Mouse (Mus musculus) common myeloid progenitor, adult 5-6 weeks (primary cell): ENCODE results near the gene Mob4. TPM values are rescaled to one million over a fixed set of nuclear protein-coding genes. Genes with fewer than 3 reads are reported as not detected.
A peak's percentile ranks its signal among the peaks of the same experiment; 100 is the strongest.

ENCODE experiments used
- ATAC-seq: replicated peaks from 2 replicates; pipeline ENCODE4 v1.8.0; 2016; ENCODE audit warnings: low read depth, mild to moderate bottlenecking, moderate TSS enrichment, inconsistent platforms; ENCODE audit not compliant: poor library complexity, severe bottlenecking
- total RNA-seq: library from RNA; stranded (forward); fragments of 200-1000, 187-1606 nt; gene quantifications from 2 replicates; pipeline ENCODE4 v1.2.3, GENCODE M21; 2017

Gene Mob4
- total RNA-seq, 1 experiment from 2014 or later: 62.2 TPM

- no peak for ATAC-seq
Observed at GRCm38 (mm10) chr1:55130190-55130916, 678 bp upstream of the Mob4 start.

GRCm38 (mm10) chr1:55131424-55132014, 488 bp downstream of the Mob4 start:
- ATAC-seq: peak; percentile 30

- no peak for ATAC-seq
Observed at GRCm38 (mm10) chr1:55132308-55132707, 1.3 kb downstream of the Mob4 start.

DNA sequence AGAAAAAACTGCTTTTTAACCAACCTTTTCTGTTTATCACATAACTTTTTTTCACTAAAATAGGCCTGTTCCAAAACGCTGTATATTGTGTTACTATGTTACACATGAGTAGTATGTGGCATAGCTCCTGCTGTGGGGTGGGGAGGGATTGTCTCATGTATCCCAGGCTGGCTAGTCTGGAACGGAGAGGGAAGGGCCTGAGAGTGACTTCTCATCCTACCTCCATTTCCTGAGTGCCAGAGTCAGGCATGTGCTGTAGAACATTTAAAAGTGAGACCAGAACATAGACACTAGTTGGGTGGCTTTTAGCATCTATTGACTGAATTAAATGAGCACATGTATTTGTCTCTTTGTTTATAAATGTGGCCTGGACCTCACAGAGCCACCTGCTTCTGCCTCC, 2.1 kb downstream of the Mob4 start:
- no peak for ATAC-seq

DNA sequence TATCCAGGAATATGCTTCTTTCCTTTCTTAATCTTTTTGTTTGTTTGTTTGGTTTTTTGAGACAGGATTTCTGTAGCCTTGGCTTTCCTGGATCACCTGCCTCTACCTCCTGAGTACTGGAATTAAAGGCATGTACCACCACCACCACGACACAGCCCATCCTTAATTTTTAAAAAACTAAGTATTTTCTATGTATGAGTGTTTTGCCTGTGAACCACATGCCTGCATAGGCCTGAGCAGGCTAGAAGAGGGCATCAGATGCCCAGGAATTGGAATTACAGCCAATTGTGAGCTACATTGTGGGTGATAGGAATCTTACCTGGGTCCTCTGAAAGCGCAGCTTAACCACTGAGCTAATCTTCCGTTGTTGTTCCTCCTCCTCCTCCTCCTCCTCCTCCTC, 3.3 kb downstream of the Mob4 start:
- no peak for ATAC-seq

- no peak for ATAC-seq
Observed at GRCm38 (mm10) chr1:55135846-55136245, 4.8 kb downstream of the Mob4 start.

DNA sequence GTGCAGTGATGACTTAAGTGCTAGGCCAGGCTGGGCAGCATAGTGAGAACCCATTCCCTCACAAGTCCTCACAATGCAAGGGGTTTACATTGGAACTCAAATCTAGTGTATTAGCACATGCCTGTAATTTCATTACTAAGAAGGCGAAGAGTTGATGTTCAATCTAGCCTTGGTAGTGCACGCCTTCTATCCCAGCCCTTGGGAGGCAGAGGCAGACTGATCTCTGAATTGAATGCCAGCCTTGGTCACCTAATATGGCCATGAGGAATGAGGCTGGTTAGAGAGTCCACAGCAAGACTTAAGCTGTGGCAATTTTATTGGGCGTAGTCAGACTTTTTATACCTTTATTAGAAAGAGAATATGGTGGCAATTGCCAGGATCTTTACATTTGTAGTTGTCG, 13.3 kb downstream of the Mob4 start:
- no peak for ATAC-seq

DNA sequence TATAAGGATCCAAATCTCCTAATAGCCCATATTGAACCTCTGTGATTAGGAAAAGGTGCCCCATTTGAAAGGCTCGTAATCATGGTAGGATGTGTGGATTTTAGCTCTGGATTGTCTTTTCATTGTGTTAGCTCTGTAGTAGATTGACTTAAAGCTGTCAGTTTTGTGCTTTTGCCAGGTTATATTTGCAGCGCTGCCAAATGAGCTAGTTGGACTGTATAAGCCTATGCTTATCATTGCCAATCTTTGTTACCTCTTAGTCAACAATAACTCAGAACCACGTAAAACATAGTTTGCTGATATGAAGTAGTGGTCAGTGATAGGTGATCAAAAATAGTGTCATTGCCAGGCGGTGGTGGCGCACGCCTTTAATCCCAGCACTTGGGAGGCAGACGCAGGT, 14.5 kb downstream of the Mob4 start:
- ATAC-seq: no peak

DNA sequence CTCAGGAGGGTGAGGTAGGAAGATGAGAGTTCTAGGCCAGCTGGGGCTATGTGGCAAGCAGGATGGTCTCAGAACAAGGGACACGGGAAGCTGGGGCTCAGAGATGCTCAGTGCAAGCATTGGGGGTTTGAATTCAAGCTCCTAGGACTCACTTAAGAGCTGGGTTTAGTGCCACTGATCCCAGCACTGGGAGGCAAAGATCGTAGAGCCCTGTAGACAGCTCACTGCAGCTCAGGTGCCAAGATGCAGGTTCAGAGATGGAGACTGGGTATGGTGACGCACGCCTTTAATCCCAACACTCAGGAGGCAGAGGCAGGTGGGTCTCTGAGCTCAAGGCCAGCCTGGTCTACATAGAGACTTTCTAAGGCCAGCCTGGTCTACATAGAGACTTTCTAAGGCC, 26.3 kb downstream of the Mob4 start:
- no peak for ATAC-seq

- no peak for ATAC-seq
Observed at GRCm38 (mm10) chr1:55158211-55158610, 27.2 kb downstream of the Mob4 start.

- no peak for ATAC-seq
Observed at GRCm38 (mm10) chr1:55158821-55159220, 27.8 kb downstream of the Mob4 start.

GRCm38 (mm10) chr1:55160218-55160617, 29.2 kb downstream of the Mob4 start:
- ATAC-seq: no peak

DNA sequence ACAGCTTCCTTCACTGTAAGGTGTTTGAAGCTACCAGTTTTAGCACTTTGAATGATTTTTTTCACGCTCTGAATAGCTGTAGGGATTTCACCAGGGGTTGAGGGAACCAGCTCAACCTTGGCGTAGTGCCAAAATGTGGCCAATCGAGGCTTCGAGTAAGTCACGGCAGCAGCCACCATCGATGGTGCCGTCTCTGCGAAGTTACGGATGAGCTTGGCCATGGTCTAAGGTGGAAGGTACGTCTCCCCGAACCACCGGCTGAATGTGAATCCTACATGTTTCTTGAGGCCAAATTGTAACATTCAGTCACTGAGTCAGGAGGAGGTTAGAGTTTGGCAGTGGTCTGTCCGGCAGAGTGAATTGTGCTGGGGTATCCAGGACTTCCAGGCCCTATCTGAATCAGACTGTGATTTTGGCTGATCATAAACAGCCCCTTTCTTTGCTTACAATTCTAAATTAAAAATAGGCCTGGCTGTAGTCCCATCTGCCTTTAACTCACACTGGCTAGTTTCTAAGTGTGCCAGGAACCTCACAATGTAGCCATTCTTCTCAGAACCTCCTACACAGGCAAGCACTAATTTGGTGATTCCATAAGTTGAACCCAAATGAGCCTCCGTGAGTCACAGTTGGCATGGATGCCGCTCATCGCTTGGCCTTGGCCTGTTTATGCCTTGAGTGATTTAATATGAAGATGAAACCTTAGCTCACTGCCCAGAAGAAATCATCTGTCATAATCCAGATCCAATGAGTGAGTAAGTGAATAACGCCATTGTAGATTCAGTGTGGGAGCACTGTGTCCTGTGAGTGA, 30.0 kb downstream of the Mob4 start:
- ATAC-seq: no peak

DNA sequence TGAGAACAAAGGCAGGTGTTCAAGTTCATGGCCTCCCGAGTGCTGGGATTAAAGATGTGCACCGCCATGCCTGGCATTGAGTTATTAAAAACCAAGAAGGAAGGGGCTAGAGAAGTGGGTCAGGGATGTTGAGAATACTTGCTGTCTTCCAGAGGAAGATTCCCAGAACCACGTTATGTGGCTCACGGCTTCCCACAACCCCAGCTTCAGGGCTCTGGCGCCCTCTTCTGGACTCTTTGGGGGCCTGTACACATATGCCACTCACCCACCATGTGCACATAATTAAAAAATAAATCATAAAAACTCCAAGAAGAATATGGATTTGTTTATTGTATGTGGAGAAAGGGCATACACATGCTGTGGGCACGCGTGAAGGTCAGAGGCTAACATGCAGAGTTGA, 30.9 kb downstream of the Mob4 start:
- ATAC-seq: peak; percentile 84

- no peak for ATAC-seq
Observed at GRCm38 (mm10) chr1:55162781-55163180, 31.8 kb downstream of the Mob4 start.

DNA sequence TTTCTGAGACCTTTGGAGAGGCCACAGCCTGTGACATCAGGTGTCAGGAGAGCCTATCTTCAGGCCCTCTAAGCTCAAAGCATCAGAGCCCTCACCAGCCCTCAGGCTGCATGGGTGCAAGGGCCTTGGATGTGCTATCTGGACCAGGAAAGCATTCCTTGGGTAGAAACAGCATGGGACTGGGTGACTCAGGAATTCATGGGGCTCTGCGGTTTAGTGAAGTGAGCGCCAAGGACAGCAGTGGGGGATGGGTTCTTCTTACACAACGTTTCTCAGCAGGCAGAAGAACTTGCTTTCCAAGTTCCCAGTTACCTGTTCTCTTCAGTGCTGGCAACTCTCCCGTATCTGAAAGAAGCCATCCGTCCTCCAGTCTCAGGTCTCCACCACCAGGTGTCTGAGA, 33.0 kb downstream of the Mob4 start:
- ATAC-seq: no peak

GRCm38 (mm10) chr1:55167560-55167959, 36.5 kb downstream of the Mob4 start:
- no peak for ATAC-seq

GRCm38 (mm10) chr1:55168591-55168990, 37.6 kb downstream of the Mob4 start:
- no peak for ATAC-seq

DNA sequence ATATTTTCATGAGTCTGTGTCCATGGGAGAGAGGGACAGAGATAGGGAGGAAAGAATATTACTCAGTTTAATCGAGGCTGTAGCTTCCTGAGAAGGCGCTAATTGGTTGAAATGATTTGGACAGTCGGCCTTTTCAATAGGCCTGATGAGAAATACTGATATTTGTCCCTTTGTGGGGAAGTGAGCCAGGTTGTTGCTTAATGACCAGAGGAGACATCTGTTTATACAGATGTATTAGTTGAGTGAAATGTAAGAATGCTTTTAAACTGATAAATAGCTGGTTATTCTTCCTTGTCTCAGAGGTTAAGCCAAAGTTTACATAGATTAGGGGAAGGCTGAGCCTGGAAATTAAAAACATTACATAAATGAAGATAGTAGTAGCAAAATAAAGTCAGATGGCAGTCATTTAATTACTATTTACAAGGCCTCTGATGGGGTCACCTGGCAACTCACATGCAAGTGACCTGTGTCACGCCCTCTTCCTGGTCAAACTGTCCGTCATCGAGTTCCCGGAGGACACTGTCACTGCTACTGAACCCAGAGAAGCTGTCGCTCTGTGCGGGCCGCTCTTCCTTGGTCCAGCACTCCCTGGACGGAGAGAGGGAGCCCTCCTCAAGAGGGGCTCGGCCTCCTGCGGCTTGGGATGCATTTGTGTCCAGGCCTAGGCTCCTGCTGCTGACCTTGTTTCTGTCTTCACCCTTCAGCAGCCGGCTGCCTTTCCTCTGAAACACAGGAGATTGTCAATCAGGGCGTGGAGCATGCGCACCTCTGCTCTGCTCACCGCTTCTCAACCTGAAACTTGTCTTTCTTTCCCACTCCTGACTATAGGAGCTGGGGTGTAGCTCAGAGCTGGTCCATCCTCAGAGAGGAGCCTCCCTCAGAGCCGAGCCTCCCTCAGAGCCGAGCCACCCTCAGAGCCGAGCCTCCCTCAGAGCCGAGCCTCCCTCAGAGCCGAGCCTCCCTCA, 40.6 kb downstream of the Mob4 start:
- no peak for ATAC-seq
